Mouse (Mus musculus): ENCODE data around the gene Exosc2.

Exosc2 gene

DNA sequence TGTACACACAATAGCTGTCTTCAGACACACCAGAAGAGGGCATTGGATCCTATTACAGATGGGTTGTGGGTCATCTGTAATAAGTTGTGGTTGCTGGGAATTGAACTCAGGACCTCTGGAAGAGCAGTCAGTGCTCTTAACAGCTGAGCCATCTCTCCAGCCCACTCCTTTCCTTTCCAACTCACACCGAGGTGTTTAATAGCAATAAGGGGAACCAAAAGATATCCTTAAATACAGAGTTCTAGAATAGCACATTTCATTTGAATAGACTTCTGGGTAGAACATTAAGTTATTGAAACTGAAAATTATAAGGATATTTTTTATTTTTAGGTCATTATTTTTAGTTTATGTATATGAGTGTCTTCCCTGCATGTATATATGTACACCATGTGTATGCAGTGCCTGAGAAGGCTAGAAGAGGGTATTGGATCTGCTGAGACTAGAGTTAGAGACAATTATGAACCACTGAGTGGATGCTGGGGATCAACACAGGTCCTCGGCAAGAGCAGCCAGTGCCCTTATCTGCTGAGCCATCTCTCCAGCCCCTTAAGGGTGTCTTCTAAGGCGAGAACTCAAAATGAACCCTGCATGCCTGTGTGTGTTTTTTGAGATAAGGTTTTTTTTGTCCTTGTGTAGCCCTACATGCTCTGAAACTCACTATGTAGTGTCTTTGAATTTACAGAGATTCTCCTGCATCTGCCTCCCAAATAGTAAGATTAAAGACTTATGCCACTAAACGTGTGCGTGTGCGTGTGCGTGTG lies 54.4 kb downstream of the Exosc2 start:
- DNase-seq (ENCODE audit: extremely low spot score, low read depth, low spot score) = no peak

DNA sequence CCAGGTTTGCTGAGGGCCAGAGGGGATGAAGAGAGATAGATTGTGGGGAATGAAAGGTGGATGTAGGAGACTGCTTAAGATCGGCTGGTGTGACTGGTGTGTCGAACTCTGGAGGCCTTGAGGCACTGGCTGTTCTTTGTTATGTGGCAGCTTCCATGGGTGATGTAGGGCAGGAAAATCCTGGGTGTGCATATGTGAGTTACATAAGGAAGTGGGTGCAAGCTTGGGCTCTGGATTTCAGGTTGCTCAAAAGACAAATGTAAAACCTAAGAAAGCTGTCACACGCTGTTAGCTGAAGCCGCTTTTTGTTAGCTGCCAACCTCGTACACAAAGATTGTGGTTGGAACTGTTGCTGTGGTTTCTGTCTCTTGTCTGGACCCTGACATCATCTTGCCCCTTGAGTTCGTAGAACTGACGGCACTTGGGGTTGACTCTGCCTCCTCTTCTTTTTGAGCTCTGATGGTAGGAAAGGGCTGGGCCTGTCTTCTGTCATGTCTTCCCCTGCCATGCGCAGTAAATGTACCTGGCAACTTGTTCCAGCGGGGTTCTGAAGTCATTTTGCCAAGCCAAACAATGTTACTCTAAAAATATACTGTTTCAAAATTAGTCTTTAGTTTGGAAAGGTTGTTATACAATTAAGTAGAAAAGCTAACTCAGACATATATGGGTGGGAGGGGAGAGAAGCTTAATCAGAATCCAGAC lies 57.2 kb downstream of the Exosc2 start:
- DNase-seq (ENCODE audit: extremely low spot score, low read depth, low spot score) = no peak

DNA sequence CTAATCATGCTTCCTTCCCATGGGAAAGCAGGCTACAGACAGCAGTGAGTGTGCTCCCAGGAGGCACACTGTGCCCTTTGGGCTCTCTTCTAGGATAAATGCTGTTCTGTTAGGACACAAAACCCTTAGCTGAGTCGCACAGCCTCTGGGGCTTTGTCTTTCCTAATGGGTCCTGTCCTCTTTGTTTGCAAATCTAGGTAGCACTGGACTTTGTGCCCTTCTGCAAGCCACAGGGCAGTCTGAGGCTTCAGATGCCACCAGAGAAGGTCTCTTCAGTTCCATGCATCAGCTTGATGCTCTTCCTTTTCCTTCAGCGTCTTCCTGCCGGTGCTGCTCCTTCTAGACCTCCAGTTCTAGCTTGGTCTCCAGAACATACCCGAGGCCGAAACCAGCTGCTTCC lies 60.1 kb downstream of the Exosc2 start:
- no peak for DNase-seq (ENCODE audit: extremely low spot score, low read depth, low spot score)
